Mouse (Mus musculus) limb, embryonic 12.5 days (tissue): ENCODE results near the gene Trim25. TPM values are rescaled to one million over a fixed set of nuclear protein-coding genes. Genes with fewer than 3 reads are reported as not detected.
A peak's percentile ranks its signal among the peaks of the same experiment; 100 is the strongest.
"Not testable (repeated sequence)": the region's sequence is repeated elsewhere in the genome, so short reads cannot be mapped to it uniquely, and the experiment has no call there.

ENCODE experiments used
- ATAC-seq: fragments of 200-750 bp; cut with Nextera tagmentation; 2 replicates; pipeline ENCODE4 v1.8.0; 2017; ENCODE audit warnings: low read depth, moderate TSS enrichment; ENCODE audit not compliant: insufficient number of reproducible peaks, insufficient read depth, low FRiP score, low TSS enrichment
- H3K27ac ChIP-seq: fragments of 300-500 bp; sonication (generic); 2 replicates; pipeline ENCODE4 v1.5.1; 2016; ENCODE audit warnings: mild to moderate bottlenecking, moderate library complexity
- H3K27me3 ChIP-seq: fragments of 300-500 bp; sonication (generic); 2 replicates; pipeline ENCODE4 v1.6.1; 2016; ENCODE audit warnings: mild to moderate bottlenecking, moderate library complexity
- H3K36me3 ChIP-seq: fragments of 300-500 bp; sonication (generic); 2 replicates; pipeline ENCODE4 v1.6.1; 2016; ENCODE audit warnings: mild to moderate bottlenecking, moderate library complexity
- H3K4me1 ChIP-seq: fragments of 300-500 bp; sonication (generic); replicated peaks from 2 replicates; pipeline ENCODE4 v1.6.1; 2016
- H3K4me2 ChIP-seq: fragments of 300-500 bp; sonication (generic); 2 replicates; pipeline ENCODE4 v1.6.1; 2016; ENCODE audit warnings: mild to moderate bottlenecking, moderate library complexity
- H3K4me3 ChIP-seq: fragments of 300-500 bp; sonication (generic); replicated peaks from 2 replicates; pipeline ENCODE4 v1.5.1; 2016; ENCODE audit warnings: mild to moderate bottlenecking
- H3K9ac ChIP-seq: fragments of 300-500 bp; sonication (generic); replicated peaks from 2 replicates; pipeline ENCODE4 v1.6.1; 2016; ENCODE audit warnings: mild to moderate bottlenecking, moderate library complexity
- H3K9me3 ChIP-seq: fragments of 300-500 bp; sonication (generic); 2 replicates; pipeline ENCODE4 v1.6.1; 2016; ENCODE audit warnings: mild to moderate bottlenecking, moderate library complexity
- WGBS: fragments of 180-500 bp; shearing (Covaris S2); methylation state at CpG from one replicate; pipeline ENCODE4 v1.1.7; 2016; 5-methylcytosine and 5-hydroxymethylcytosine counted together
- polyA plus RNA-seq: library from polyadenylated mRNA; unstranded; fragments of >200 nt; fragmentation: Nextera tagmentation; extraction: Ambion mirVana; gene quantifications from 2 replicates; pipeline ENCODE4 v1.2.1, GENCODE M21; 2016

Trim25 gene
- polyA plus RNA-seq, 1 experiment from 2014 or later, result 4.8 TPM

DNA sequence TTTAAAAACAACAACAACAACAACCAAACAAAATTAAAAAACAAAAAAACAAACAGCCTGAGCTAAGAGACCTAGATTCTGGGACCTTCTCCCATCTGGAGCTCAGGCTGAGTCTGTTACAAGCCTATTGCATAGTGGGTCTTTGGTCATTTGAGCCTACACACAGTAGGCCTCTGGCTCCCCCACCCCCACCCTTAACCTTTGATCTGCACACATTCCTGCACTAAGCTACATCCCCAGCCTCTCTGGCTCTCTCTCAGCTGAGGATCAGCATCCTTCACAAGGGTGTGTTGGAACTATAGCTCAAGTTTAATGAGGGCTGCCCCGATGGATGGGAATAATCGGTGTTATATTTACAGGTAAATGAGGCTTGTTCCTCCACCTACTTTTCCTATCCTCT, 3.6 kb upstream of the Trim25 start:
- no peak for ATAC-seq
- Histone ChIP-seq H3K27ac (no peak overlapping the region), H3K9me3 (no peaks in the 10 kb centered on the region), H3K4me2 (no peak overlapping the region), H3K36me3 (peaks cover 7% of the 10 kb centered on the region), H3K9ac (no peak overlapping the region), H3K4me3 (no peak overlapping the region), H3K27me3 (peaks cover 28% of the 10 kb centered on the region), H3K4me1 (0 out of 2 replicates have a peak, but pooled peaks cover 3% of the 10 kb centered on the region)
- 93% methylated on average over 2 of the region's 2 CpGs for WGBS

GRCm38 (mm10) chr11:88996427-88996826, 2.7 kb upstream of the Trim25 start:
- Histone ChIP-seq H3K4me2 (no peak overlapping the region), H3K36me3 (no peaks in the 10 kb centered on the region), H3K9ac (no peak overlapping the region), H3K4me1 (0 out of 2 replicates have a peak, but pooled peaks cover 3% of the 10 kb centered on the region), H3K27ac (no peak overlapping the region), H3K9me3 (no peaks in the 10 kb centered on the region), H3K27me3 (peaks cover 33% of the 10 kb centered on the region), H3K4me3 (no peak overlapping the region)
- WGBS, result 83% methylated on average over 7 of the region's 7 CpGs
- no peak for ATAC-seq

- not testable (repeated sequence) for H3K4me2 ChIP-seq, H3K36me3 ChIP-seq, H3K4me1 ChIP-seq, H3K27ac ChIP-seq, H3K4me3 ChIP-seq, H3K9me3 ChIP-seq, H3K9ac ChIP-seq, ATAC-seq
- peaks cover 34% of the 10 kb centered on the region for H3K27me3 ChIP-seq
- WGBS, result 88% methylated on average over 5 of the region's 5 CpGs
Observed at GRCm38 (mm10) chr11:88997343-88997742, 1.8 kb upstream of the Trim25 start.

GRCm38 (mm10) chr11:88998406-88998805, 770 bp upstream of the Trim25 start:
- Histone ChIP-seq H3K4me1 (0 out of 2 replicates have a peak, but pooled peaks cover 3% of the 10 kb centered on the region), H3K27me3 (peaks cover 34% of the 10 kb centered on the region), H3K36me3 (no peaks in the 10 kb centered on the region), H3K27ac (no peak overlapping the region), H3K9ac (no peak overlapping the region), H3K9me3 (no peaks in the 10 kb centered on the region), H3K4me3 (peak overlapping the region; percentile 48; the same call in 1 of the 2 replicates), H3K4me2 (no peak overlapping the region)
- WGBS, result 14% methylated on average over 3 of the region's 3 CpGs
- no peak for ATAC-seq

DNA sequence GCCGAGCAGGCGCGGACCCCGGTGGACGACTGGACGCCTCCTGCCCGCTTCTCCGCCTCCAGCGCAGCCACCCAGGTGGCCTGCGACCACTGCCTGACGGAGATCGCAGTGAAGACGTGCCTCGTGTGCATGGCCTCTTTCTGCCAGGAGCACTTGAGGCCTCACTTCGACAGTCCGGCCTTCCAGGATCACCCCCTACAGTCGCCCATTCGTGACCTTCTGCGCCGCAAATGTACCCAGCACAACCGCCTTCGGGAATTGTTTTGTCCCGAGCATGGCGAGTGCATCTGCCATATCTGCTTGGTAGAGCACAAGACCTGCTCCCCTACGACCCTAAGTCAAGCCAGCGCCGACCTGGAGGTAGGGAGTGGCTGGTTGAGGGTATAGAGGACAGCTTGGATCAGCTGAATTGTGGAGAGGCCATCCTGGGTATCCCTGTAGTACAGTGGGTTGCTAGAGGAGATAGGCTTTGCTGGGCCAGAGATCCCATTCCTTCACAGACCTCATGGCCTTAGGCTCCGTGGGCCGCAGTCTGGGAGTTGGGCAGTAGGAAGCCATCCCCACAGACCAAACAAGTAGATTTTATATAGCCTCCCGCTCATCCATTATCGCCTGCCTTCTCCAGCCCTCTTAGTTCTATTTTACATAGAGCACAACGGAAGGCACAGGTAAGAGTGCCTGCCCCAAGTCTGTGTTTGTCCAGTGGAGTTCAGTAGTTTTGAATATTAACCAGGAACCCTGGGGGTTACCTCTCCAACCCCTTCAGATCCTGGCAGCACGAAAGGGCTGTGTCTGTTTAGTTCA, 749 bp downstream of the Trim25 start:
- Histone ChIP-seq H3K9ac (peak overlapping the region; percentile 47; the same call in 1 of the 2 replicates), H3K4me1 (0 out of 2 replicates have a peak, but pooled peaks cover 3% of the 10 kb centered on the region), H3K27me3 (peaks cover 34% of the 10 kb centered on the region), H3K4me3 (peak overlapping the region; percentile 48), H3K4me2 (peak overlapping the region; percentile 64), H3K27ac (no peak overlapping the region), H3K36me3 (no peaks in the 10 kb centered on the region), H3K9me3 (no peaks in the 10 kb centered on the region)
- WGBS, result 27% methylated on average over 33 of the region's 33 CpGs
- ATAC-seq, result no peak

DNA sequence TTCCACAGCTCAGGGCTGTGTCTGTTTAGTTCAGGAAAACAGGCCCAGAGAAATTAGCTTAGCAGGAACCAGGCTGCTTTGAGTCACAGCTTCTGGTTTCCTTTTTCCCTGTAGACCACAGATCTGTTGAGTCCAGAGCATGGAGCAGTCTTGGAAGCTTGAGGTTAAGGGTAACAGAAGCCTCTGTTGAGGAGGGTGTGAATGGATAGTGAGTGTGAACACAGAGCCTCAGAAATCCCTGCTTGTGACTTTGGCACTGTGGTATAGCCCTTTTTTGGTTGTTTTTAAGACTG, 1.3 kb downstream of the Trim25 start:
- Histone ChIP-seq H3K36me3 (no peaks in the 10 kb centered on the region), H3K9me3 (no peaks in the 10 kb centered on the region), H3K4me1 (0 out of 2 replicates have a peak, but pooled peaks cover 3% of the 10 kb centered on the region), H3K9ac (no peak overlapping the region), H3K4me2 (peak overlapping the region; percentile 64; the same call in 1 of the 2 replicates), H3K27ac (no peak overlapping the region), H3K4me3 (no peak overlapping the region), H3K27me3 (peaks cover 34% of the 10 kb centered on the region)
- ATAC-seq, result no peak

GRCm38 (mm10) chr11:89001569-89001968, 2.4 kb downstream of the Trim25 start:
- Histone ChIP-seq H3K27me3 (peaks cover 34% of the 10 kb centered on the region), H3K4me2 (no peak overlapping the region), H3K27ac (no peak overlapping the region), H3K4me3 (no peak overlapping the region), H3K9ac (no peak overlapping the region), H3K36me3 (no peaks in the 10 kb centered on the region), H3K4me1 (0 out of 2 replicates have a peak, but pooled peaks cover 3% of the 10 kb centered on the region), H3K9me3 (no peaks in the 10 kb centered on the region)
- whole genome bisulfite sequencing, result 90% methylated on average over 7 of the region's 7 CpGs
- ATAC-seq, result no peak

DNA sequence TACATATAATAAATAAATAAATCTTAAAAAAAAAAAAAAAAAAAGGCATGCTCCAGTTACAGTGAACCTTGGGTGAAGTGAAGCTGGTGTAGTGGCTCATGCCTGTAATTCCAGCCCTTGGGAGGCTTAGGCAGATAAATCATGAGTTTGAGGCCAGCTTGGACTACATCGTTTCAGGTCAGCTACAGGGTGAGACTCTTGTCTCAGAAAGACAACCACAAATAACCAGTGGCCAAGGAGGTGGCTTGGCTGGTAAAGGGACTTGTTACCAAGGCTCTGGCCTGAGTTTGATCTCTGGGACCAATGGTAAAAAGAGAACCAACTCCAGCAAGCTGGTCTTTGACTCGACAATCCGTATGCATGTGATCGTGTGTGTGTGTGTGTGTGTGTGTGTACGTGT, 2.9 kb downstream of the Trim25 start:
- WGBS, result 88% methylated on average over 5 of the region's 5 CpGs
- H3K27ac ChIP-seq, result no peak overlapping the region
- no peak overlapping the region for H3K4me3 ChIP-seq
- no peak overlapping the region for H3K4me2 ChIP-seq
- peaks cover 34% of the 10 kb centered on the region for H3K27me3 ChIP-seq
- H3K36me3 ChIP-seq, result no peaks in the 10 kb centered on the region
- ATAC-seq, result no peak
- no peaks in the 10 kb centered on the region for H3K9me3 ChIP-seq
- 0 out of 2 replicates have a peak, but pooled peaks cover 3% of the 10 kb centered on the region for H3K4me1 ChIP-seq
- no peak overlapping the region for H3K9ac ChIP-seq

GRCm38 (mm10) chr11:89002621-89003020, 3.4 kb downstream of the Trim25 start:
- H3K27ac ChIP-seq, result no peak overlapping the region
- peaks cover 34% of the 10 kb centered on the region for H3K27me3 ChIP-seq
- no peaks in the 10 kb centered on the region for H3K36me3 ChIP-seq
- WGBS, result 88% methylated on average over 5 of the region's 5 CpGs
- no peak overlapping the region for H3K4me2 ChIP-seq
- H3K9me3 ChIP-seq, result no peaks in the 10 kb centered on the region
- H3K4me3 ChIP-seq, result no peak overlapping the region
- no peak overlapping the region for H3K9ac ChIP-seq
- 0 out of 2 replicates have a peak, but pooled peaks cover 3% of the 10 kb centered on the region for H3K4me1 ChIP-seq
- no peak for ATAC-seq

- Histone ChIP-seq H3K9me3 (no peaks in the 10 kb centered on the region), H3K27ac (no peak overlapping the region), H3K4me2 (no peak overlapping the region), H3K4me3 (no peak overlapping the region), H3K4me1 (0 out of 2 replicates have a peak, but pooled peaks cover 3% of the 10 kb centered on the region), H3K9ac (no peak overlapping the region), H3K36me3 (no peaks in the 10 kb centered on the region), H3K27me3 (peaks cover 32% of the 10 kb centered on the region)
- 25% methylated on average over 6 of the region's 6 CpGs for WGBS
- no peak for ATAC-seq
Observed at GRCm38 (mm10) chr11:89003078-89003477, 3.9 kb downstream of the Trim25 start.

DNA sequence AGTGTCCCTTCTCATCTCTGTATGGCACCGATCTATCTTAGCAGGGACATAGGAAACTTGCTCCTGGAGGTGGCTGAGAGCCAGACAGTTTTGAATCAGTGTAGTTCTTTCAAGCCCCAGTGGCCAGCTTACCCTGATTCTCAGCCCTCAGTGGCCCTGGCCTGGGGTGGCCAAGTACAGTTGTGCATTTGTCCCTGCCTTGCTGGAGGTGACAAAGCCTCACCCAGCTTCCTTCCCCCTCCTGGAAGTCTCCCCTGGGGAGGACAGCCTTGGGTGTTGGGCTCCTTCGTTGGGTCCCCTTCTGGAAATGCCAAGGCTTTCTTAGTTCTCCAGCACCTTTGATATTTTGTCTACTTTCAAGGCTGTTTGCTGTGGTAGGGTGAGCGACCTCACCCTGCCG, 4.5 kb downstream of the Trim25 start:
- no peak overlapping the region for H3K4me3 ChIP-seq
- H3K27ac ChIP-seq, result no peak overlapping the region
- H3K9me3 ChIP-seq, result no peaks in the 10 kb centered on the region
- WGBS, result 66% methylated on average over 4 of the region's 4 CpGs
- 0 out of 2 replicates have a peak, but pooled peaks cover 3% of the 10 kb centered on the region for H3K4me1 ChIP-seq
- H3K4me2 ChIP-seq, result no peak overlapping the region
- ATAC-seq, result no peak
- peaks cover 25% of the 10 kb centered on the region for H3K27me3 ChIP-seq
- no peaks in the 10 kb centered on the region for H3K36me3 ChIP-seq
- no peak overlapping the region for H3K9ac ChIP-seq

- ATAC-seq, result no peak
- H3K4me1 ChIP-seq, result no peaks in the 10 kb centered on the region
- no peak overlapping the region for H3K4me3 ChIP-seq
- peaks cover 8% of the 10 kb centered on the region for H3K27me3 ChIP-seq
- H3K36me3 ChIP-seq, result no peaks in the 10 kb centered on the region
- no peak overlapping the region for H3K27ac ChIP-seq
- no peaks in the 10 kb centered on the region for H3K9me3 ChIP-seq
- 58% methylated on average over 5 of the region's 5 CpGs for WGBS
- no peak overlapping the region for H3K9ac ChIP-seq
- H3K4me2 ChIP-seq, result no peak overlapping the region
Observed at GRCm38 (mm10) chr11:89005473-89005872, 6.3 kb downstream of the Trim25 start.
